Mouse (Mus musculus) lung, embryonic 14.5 days (tissue): ENCODE results near the gene Ints7. TPM values are rescaled to one million over a fixed set of nuclear protein-coding genes. Genes with fewer than 3 reads are reported as not detected.

Source experiments
- ATAC-seq: fragments of 200-750 bp; cut with Nextera tagmentation; 2 replicates; pipeline ENCODE4 v1.8.0; 2017; ENCODE audit warnings: mild to moderate bottlenecking, moderate TSS enrichment, moderate library complexity; ENCODE audit not compliant: insufficient read depth
- DNase-seq: peaks from one replicate; pipeline ENCODE4 v3.0.0-alpha.2; 2015
- H3K27ac ChIP-seq: fragments of 300-500 bp; sonication (generic); 2 replicates; pipeline ENCODE4 v1.5.1; 2014; ENCODE audit warnings: low read depth, mild to moderate bottlenecking, moderate library complexity
- H3K27me3 ChIP-seq: fragments of 300-500 bp; sonication (generic); 2 replicates; pipeline ENCODE4 v1.6.1; 2014; ENCODE audit warnings: low read length, control low read depth; ENCODE audit not compliant: insufficient read depth
- H3K36me3 ChIP-seq: fragments of 300-500 bp; sonication (generic); 2 replicates; pipeline ENCODE4 v1.6.1; 2014; ENCODE audit warnings: control low read depth; ENCODE audit not compliant: insufficient read depth
- H3K4me1 ChIP-seq: fragments of 300-500 bp; sonication (generic); 2 replicates; pipeline ENCODE4 v1.6.1; 2014; ENCODE audit warnings: antibody characterized with exemption, control low read depth; ENCODE audit not compliant: insufficient read depth
- H3K4me2 ChIP-seq: fragments of 300-500 bp; sonication (generic); 2 replicates; pipeline ENCODE4 v1.6.1; 2014; ENCODE audit warnings: mild to moderate bottlenecking
- H3K4me3 ChIP-seq: fragments of 300-500 bp; sonication (generic); 2 replicates; pipeline ENCODE4 v1.5.1; 2014; ENCODE audit warnings: low read depth, low read length
- H3K9ac ChIP-seq: fragments of 300-500 bp; sonication (generic); 2 replicates; pipeline ENCODE4 v1.6.1; 2014
- H3K9me3 ChIP-seq: fragments of 300-500 bp; sonication (generic); 2 replicates; pipeline ENCODE4 v1.6.1; 2016; ENCODE audit warnings: low read depth, low read length, control low read depth
- CTCF ChIP-seq: IDR thresholded peaks from 2 replicates; pipeline ENCODE4 v1.5.1; 2016; ENCODE audit warnings: antibody characterized with exemption, low read depth
- WGBS: fragments of 180-500 bp; shearing (Covaris S2); extraction: QIAGEN DNeasy Blood & Tissue Kit; methylation state at CpG from one replicate; pipeline ENCODE4 v1.1.7; 2014; 5-methylcytosine and 5-hydroxymethylcytosine counted together
- polyA plus RNA-seq: library from polyadenylated mRNA; unstranded; fragments of >200 nt; fragmentation: Nextera tagmentation; extraction: Ambion mirVana; gene quantifications from 2 replicates; pipeline ENCODE4 v1.2.1, GENCODE M21; 2014

The Ints7 gene
- polyA plus RNA-seq, 1 experiment from 2014 or later = 69.4 TPM

DNA sequence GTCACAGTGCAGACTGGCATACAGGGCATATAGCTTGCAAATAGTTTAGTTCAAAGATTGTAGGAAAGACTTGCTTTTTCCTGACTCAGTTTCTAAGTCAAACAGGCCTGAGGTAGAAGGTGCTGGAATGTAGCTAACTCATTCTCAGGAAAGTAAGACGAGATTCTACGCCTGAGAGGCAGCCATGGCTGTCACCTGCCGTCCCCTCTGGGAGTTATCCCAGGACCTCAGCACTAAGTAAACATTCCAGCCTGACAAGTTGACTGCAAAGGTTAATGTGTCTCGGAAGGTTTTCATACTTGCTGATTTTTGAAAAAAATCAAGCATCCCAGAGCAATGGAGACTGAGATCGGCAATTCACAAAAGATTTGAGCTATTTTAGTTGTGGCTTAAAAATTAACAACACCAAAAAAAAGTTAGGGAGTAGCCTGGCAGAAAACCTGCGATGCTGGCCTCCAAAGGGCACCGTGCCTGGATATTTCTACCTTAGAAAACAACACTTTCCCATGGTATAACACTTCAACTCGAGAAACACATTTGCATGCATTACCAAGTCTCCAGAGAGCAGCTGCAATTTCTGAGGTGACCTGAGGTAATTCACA, 87.6 kb downstream of the Ints7 start:
- Histone ChIP-seq H3K4me3 (no peak overlapping the region), H3K9ac (no peak overlapping the region), H3K9me3 (no peaks in the 10 kb centered on the region), H3K4me1 (no peaks in the 10 kb centered on the region), H3K36me3 (no peaks in the 10 kb centered on the region), H3K27ac (peak overlapping the region; percentile 56), H3K27me3 (no peaks in the 10 kb centered on the region), H3K4me2 (peak overlapping the region; percentile 11; the same call in 1 of the 2 replicates)
- WGBS = 25% methylated on average over 8 of the region's 8 CpGs
- no peak for TF ChIP-seq CTCF
- DNase-seq (peak; percentile 20), ATAC-seq (peak; percentile 41; the same call in 1 of the 2 replicates)

GRCm38 (mm10) chr1:191663603-191664002, 88.2 kb downstream of the Ints7 start:
- H3K27ac ChIP-seq = peak overlapping the region; percentile 56; the same call in 1 of the 2 replicates
- WGBS = 58% methylated on average over 6 of the region's 6 CpGs
- no peaks in the 10 kb centered on the region for H3K4me1 ChIP-seq
- H3K4me3 ChIP-seq = no peak overlapping the region
- no peak overlapping the region for H3K9ac ChIP-seq
- H3K36me3 ChIP-seq = no peaks in the 10 kb centered on the region
- peak overlapping the region; percentile 11; the same call in 1 of the 2 replicates for H3K4me2 ChIP-seq
- H3K9me3 ChIP-seq = no peaks in the 10 kb centered on the region
- TF ChIP-seq CTCF = no peak
- H3K27me3 ChIP-seq = no peaks in the 10 kb centered on the region
- no peak for ATAC-seq
- no peak for DNase-seq

DNA sequence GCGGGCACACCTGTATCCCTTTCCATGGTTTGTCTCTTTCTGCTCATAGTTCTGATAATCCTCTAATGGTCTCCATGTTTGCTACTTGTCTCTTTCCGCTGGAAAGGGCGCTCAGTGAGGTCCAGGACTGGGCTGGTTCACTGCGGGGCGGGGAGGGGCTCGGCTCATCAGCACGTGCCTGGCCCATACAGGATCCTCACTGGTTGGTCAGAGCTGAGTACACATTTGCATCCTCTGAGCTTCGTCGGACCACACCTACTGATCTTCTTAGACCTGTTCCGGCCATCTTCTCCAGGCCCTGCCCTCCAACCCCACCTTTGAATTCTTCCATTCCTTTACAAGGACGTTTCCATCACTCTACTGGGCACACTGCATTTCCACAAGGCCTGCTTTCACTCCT, 90.9 kb downstream of the Ints7 start:
- no peak overlapping the region for H3K4me2 ChIP-seq
- H3K9me3 ChIP-seq = no peaks in the 10 kb centered on the region
- H3K9ac ChIP-seq = no peak overlapping the region
- no peak for TF ChIP-seq CTCF
- no peaks in the 10 kb centered on the region for H3K4me1 ChIP-seq
- no peak overlapping the region for H3K27ac ChIP-seq
- no peaks in the 10 kb centered on the region for H3K27me3 ChIP-seq
- DNase-seq (no peak), ATAC-seq (no peak)
- 77% methylated on average over 11 of the region's 11 CpGs for WGBS
- no peak overlapping the region for H3K4me3 ChIP-seq
- no peaks in the 10 kb centered on the region for H3K36me3 ChIP-seq

DNA sequence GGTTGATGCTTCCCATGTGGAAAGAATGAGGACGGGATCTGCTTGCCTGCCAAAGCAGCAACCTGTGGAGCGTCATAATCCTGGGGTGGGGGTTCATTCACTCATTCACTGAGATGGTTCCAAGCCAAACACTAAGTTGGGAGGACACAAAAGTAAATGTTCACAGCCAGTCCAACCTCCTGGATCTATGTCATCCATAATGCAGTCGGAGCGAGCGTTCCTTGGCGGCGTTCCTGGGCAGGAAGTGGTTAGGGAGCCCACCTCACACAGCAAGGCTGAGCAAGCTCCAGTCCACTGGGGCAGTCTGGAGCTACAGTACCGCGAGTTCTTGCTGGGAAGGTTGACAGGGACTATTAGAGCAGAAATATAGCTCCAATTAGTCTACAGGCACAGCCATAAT, 92.6 kb downstream of the Ints7 start:
- WGBS = 67% methylated on average over 9 of the region's 9 CpGs
- no peak overlapping the region for H3K4me3 ChIP-seq
- no peak for TF ChIP-seq CTCF
- H3K36me3 ChIP-seq = no peaks in the 10 kb centered on the region
- no peak overlapping the region for H3K27ac ChIP-seq
- H3K9me3 ChIP-seq = no peaks in the 10 kb centered on the region
- H3K4me2 ChIP-seq = no peak overlapping the region
- ATAC-seq (no peak), DNase-seq (no peak)
- no peaks in the 10 kb centered on the region for H3K4me1 ChIP-seq
- H3K9ac ChIP-seq = no peak overlapping the region
- H3K27me3 ChIP-seq = no peaks in the 10 kb centered on the region

Other genes with a start within 250 kb of the Ints7 start
- gene Tmem206, start 249.7 kb upstream of the Ints7 start, polyA plus RNA-seq = 22.7 TPM in 2 replicates
- 40.8 and 42.7 TPM in 2 replicates for gene Ppp2r5a, start 172.4 kb upstream of the Ints7 start, polyA plus RNA-seq
- 75.6 and 75.8 TPM in 2 replicates for gene Dtl, start 92 bp upstream of the Ints7 start, polyA plus RNA-seq
- 38.5 and 43.2 TPM in 2 replicates for gene Lpgat1, start 142.2 kb downstream of the Ints7 start, polyA plus RNA-seq
- gene Nek2, start 245.8 kb downstream of the Ints7 start, polyA plus RNA-seq = 43.7 and 46.8 TPM in 2 replicates